Mouse (Mus musculus) adrenal gland, postnatal 10 days (tissue): ENCODE measurements at regions not wholly inside any gene's neighbourhood (a gene's known extent, or its start where the extent isn't known, plus 50 kb on each side); places are given as distances from the start of the nearest gene placed in this dataset.

Experiments used
- DNase-seq: peaks from one replicate; pipeline ENCODE4 v3.0.0; 2021; ENCODE audit warnings: mixed read lengths

DNA sequence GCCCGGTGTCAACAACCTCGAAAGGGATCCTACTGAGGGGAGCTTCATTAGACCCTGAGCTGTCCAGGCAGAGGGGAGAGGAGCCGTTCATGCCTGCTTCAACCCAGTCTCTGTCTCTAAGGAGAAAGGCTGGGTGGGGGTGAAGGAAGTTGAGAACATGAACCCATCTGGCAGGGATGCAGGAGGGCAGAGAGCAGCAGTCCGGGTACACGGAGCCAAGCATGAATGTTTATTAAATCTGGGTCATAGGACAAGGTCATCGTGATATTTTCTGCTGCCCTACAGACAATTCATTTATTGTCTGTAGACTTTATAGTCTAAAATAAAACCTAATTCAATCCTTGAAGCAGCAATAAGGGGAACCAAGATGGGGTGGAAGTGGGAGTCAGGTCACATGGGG, 105.2 kb upstream of the Tle3 start:
- no peak for DNase-seq

GRCm38 (mm10) chr9:61267541-61267940, 104.6 kb upstream of the Tle3 start:
- no peak for DNase-seq

GRCm38 (mm10) chr9:61268162-61268561, 104.0 kb upstream of the Tle3 start:
- no peak for DNase-seq

- DNase-seq, result no peak
These were observed 103.5 kb upstream of the Tle3 start for GRCm38 (mm10) chr9:61268681-61269080.

DNA sequence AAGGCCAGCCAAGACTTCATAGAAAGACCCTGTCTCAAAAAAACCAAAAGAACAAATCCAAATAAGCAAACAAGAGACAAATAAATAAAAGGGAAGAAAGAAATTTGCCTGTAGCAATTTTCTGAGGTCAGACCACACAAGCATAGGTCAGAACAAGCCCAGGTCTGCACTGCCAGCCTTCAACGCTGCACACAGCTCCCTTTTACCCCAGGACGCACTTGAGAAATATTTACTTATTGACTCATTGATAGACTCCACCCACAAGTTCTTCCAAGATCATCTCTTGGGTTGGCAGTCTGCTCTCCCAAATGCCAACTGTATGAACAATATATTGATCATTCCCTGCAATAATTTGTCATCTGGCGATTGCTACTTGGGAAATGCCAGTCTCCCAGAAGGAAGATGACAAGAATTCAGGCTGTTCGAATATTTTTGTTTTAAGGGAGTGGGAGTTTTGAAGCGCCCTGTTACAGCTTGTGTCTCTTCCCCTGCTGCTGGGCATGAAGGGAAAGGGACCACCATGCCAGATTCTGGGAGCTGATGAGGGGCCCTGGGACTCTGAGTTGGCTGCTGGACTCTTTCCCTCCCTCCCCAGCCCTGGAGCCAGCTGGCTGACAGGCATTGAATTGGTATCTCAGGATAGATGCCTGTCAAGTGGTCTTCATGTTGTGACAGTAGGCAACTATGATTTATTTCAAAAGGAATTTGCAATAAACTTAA, 102.9 kb upstream of the Tle3 start:
- no peak for DNase-seq

GRCm38 (mm10) chr9:61271243-61271642, 100.9 kb upstream of the Tle3 start:
- DNase-seq, result no peak

GRCm38 (mm10) chr9:61271769-61272352, 100.3 kb upstream of the Tle3 start:
- DNase-seq, result no peak

- DNase-seq, result no peak
These were observed 98.1 kb upstream of the Tle3 start for GRCm38 (mm10) chr9:61274020-61274419.

DNA sequence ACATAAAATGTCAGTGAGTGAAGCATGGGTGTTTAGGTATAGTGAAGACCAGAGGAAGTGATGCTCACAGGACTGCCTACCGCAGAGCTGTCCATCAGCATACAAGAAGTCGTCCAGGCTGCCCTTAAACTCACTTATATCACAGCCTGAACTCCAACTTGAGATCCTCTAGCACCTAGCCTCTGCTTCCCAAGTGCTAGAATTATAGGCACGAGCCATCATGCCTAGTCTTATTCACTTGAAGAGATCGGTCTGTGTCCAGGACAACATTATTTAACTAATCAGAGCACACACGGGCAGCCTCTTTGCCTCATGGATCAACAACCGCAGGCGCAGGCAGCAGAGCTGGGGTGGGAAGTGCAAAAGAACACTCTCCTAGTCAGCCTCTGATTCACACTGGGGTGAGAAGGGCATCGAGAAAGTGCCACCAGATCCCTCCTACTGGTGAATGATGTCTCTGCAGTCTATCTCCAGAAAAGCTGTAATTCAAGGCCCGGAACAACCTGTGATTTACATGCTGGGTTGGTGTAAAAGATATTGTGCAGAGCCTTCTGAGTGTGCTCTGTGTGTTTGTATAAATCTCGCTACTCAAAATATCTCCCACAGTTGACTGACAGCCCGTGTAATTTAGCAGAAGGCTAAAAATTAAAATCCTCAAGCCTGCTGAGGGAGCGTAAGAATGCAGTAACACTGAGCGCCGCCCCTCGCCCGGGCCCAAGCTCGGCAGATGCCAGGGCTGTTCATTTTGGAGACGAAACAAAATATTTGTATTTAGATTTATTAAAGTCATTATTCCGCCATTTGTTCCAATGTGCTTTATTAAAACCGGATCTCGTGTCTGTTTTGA, 94.6 kb upstream of the Tle3 start:
- peak; percentile 62 for DNase-seq

- DNase-seq, result no peak
These were observed 93.9 kb upstream of the Tle3 start for GRCm38 (mm10) chr9:61278216-61278758.

DNA sequence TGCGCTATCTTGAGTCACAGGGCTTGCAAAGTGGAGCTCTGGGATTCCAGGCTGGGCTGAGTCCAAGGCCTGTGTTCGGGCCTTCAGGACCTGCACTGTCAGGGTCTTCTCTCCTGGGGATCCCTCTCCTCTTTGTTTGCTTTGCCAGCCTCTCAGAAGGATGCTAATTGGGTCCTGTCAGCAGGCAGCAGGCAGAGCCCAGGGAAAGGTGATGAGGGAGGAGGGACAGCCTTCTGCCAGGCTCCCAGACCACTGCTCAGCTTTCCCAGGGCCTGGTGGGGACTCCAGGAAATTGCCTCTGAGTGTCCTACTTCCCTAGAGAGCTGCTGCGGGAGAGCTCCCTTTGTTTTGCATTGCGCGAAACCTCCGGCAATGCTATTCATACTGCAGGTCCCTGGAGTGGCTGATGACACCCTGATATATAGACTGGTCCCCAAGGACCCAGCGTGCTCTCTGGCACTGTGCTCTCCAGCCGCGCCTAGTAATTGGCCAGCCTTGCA, 93.1 kb upstream of the Tle3 start:
- DNase-seq, result no peak

GRCm38 (mm10) chr9:61280856-61281582, 91.1 kb upstream of the Tle3 start:
- no peak for DNase-seq

GRCm38 (mm10) chr9:61283311-61283710, 88.9 kb upstream of the Tle3 start:
- DNase-seq, result no peak

DNA sequence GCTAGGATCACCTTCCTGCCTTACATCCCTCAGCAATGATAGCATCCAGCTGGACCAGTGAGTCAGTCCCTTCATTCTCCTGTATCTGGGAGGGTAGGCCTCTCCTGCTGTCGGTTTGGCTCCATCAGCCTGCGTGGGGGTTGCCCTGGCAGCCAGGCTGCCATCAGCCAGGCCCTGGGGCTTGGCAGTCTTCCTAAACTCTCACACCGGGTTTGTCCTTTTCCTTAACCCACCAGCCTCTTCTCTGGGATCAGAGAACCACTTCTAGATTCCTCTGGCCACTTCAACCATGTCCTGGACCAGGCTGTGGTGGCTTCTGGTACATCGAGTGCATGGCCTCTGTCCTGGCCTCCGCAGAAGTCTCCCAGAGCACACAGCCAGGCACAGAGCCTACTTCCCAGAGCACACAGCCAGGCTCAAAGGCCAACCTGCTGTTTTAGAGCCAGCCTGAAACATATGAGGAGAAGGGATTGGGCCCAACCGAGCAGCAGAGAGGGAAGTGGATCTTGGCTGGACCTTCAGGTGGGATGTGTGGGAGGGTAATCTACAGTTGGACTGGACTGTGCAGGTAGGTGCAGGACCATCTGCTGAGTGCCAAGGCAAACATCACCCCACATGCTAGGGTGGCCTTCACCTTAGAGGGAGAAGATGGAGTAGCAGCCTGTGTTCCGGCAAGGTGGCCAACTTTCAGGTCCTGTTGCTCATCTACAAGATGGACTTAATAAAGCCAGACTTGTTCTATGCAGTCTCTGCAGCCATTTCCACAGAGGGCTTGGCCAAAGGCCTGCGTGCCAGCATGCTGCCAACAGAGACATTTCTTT, 87.8 kb upstream of the Tle3 start:
- no peak for DNase-seq

DNA sequence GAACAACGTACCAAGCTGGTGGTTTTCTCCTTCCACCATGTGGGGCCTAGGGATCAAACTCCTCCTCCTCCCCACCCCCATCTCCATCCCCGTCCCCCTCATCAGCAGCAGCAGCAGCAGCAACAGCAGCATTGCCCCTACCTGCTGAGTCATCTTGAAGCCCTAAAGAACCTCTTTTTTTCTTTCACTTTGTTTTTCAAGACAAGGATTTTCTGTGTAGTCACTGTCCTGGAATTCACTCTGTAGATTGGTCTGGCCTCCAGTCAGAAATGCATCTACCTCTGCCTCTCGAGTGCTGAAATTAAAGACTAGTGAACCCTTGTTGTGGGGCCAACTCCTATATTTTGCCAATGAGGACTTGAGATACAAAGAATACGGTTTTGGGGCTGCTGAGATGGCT, 85.6 kb upstream of the Tle3 start:
- no peak for DNase-seq

GRCm38 (mm10) chr9:61289117-61289516, 83.0 kb upstream of the Tle3 start:
- DNase-seq, result no peak

DNA sequence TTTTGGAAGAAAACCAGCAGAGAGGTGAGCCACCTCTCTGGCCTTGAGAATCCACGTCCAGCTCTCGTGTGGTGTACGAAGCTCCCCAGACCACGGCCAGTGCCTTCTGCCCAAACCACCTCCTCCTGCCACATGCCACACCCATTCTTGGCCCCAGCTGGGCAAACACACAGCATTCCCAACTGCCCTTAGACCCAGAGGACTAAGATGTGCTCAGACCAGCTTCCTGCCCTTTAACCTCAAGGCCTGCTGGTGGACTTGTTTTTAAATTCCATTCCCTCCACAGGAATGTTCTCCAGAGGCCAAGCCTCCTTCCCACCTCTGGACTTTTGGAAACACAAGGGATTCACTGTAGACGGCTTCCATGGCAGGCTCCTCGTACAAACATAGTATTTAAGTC, 82.5 kb upstream of the Tle3 start:
- DNase-seq, result peak; percentile 53

GRCm38 (mm10) chr9:61291646-61292045, 80.5 kb upstream of the Tle3 start:
- no peak for DNase-seq

GRCm38 (mm10) chr9:61292501-61292900, 79.7 kb upstream of the Tle3 start:
- no peak for DNase-seq

DNA sequence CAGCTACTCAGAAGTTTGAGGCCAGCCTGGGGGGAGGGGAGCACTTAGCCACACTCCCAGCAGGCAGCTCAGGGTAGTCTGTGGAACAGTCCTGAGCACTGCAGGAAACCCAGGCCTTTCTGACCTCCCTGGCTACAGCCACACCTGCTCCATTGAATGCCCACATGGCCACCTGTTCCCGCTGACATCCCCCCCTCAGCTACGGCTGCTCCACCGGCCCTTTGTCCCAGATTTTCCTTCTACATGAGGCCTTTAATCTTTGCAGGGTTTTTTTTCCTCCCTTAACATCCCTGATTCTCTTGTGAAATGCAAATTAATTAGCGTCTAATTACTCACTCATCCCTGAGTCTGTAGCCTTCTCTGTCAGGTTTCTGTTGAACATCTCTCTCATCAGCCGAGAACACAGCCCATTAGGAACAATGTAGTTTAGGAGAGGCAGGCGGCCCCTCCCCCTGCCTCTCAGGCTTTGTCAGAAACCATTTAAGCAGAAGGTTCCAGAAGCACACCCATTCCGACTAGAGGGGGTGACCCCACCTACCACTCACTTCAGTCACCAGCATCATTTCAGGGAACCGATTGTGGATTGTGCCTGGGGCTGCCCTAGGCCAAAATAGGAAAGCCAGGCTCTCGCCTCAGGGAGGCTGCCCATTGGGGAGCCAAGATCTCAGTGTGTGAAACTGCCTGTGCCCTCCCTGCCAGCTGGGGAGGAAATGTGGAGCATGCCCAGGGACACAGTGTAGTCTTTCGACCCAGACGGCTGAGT, 78.8 kb upstream of the Tle3 start:
- DNase-seq, result peak; percentile 50
